Mouse (Mus musculus) kidney, adult 2 months (tissue): ENCODE measurements at regions not wholly inside any gene's neighbourhood (a gene's known extent, or its start where the extent isn't known, plus 50 kb on each side); places are given as distances from the start of the nearest gene placed in this dataset.

Source experiments
- CTCF ChIP-seq: fragments of 200-500 bp; conservative IDR thresholded peaks from 2 replicates; pipeline ENCODE4 v1.5.1; 2011; ENCODE audit warnings: low read depth, mild to moderate bottlenecking, control low read depth, low read length, moderate library complexity, mixed read lengths; ENCODE audit not compliant: insufficient read depth, insufficient read length
- POLR2A ChIP-seq: fragments of 200-500 bp; IDR thresholded peaks from one replicate; pipeline ENCODE4 v1.6.1; 2011; ENCODE audit warnings: low read depth, low read length, control low read depth

- TF ChIP-seq CTCF (no peak), POLR2A (no peak)
Observed at GRCm38 (mm10) chr15:62088341-62088740, 1165.5 kb upstream of the A1bg start.
